Mouse (Mus musculus) megakaryocyte, adult 5-6 weeks (primary cell): ENCODE results near the gene Huwe1. TPM values are rescaled to one million over a fixed set of nuclear protein-coding genes. Genes with fewer than 3 reads are reported as not detected.

Source experiments
- ATAC-seq: 2 replicates; pipeline ENCODE4 v1.8.0; 2016; ENCODE audit warnings: mild to moderate bottlenecking, inconsistent platforms; ENCODE audit not compliant: poor library complexity, severe bottlenecking
- total RNA-seq, 2 experiments: library from RNA; stranded (forward) in 1 of 2; stranded (reverse) in 1 of 2; fragments of 153-499, 151-499 nt in 1 of 2; fragments of 221-1000, 200-1000 nt in 1 of 2; gene quantifications; 2 replicates each; pipeline versions ENCODE4 v1.2.3 to v1.2.4; 2015 to 2017

The Huwe1 gene
- total RNA-seq, 2 experiments from 2014 or later = 53.6 to 79.3 TPM

DNA sequence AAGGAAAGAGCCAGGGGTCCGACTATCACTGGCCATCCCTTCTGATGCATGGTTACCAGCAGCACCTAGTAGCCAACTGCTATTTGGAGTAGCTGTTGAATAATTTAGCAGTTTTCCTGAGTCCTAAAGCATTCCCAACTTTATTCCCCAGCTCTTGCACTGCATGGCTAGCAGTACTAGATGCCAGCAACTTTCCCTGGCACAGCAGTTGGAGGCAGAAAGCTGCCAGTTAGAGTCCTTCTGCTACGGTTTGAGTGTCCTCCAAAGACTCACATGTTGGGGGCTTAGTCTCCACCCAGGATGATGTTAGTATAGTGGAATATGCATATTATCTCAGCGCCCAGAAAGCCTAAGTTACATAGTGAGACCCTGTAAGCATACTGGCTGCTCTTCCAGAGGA, 147.2 kb downstream of the Huwe1 start:
- no peak for ATAC-seq

DNA sequence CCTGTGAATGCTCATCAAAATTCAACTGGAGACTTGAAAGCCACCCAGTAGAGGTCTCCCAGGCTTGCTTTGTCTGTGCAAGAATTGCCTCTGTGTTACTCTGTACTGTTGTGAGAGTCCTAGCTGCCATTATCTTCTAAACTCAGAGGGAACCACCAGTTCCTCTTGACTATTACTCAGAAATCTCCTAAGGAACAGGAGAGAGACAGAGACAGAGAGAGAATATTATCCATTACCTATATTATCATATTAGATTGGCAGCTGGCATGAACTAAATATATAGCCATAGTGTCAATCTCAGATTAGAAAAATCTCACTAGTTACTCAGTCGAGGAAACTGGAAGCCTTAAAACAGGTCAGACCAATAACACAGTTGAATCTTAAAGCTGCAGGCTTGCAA, 149.6 kb downstream of the Huwe1 start:
- ATAC-seq = no peak

DNA sequence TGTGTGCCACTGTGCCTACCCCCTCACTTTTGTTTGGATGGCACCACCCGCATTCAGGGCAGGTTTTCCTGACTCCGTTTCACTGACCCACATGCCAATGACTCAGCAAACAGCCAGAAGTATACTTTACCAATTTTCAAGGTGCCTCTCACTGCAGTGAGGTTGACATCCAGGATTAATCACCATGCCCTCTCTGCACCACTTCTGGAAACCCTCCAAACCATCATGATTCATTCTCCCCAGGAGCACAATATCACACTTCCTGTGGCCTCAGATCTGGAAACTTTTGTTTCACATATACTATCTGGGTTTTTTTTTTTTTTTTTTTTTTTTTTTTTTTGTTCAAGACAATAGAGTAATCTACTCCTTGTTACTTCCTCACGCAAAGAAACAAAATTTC, 150.6 kb downstream of the Huwe1 start:
- 0 out of 2 replicates have a peak, but pooled peaks have one; percentile 33 for ATAC-seq

Other genes starting within 250 kb of the Huwe1 start
- gene Hsd17b10, start 201.0 kb downstream of the Huwe1 start, total RNA-seq (2015) = 106 and 108 TPM in 2 replicates
- gene Hsd17b10, start 201.0 kb downstream of the Huwe1 start, total RNA-seq (2017) = 71.6 and 78.5 TPM in 2 replicates
- 0.21 and 3.3 TPM in 2 replicates for gene Ribc1, start 215.5 kb downstream of the Huwe1 start, total RNA-seq (2015)
- 1.7 and 2.3 TPM in 2 replicates for gene Ribc1, start 215.5 kb downstream of the Huwe1 start, total RNA-seq (2017)
- gene Smc1a, start 215.6 kb downstream of the Huwe1 start, total RNA-seq (2015) = 82.3 and 93.0 TPM in 2 replicates
- 237 and 247 TPM in 2 replicates for gene Smc1a, start 215.6 kb downstream of the Huwe1 start, total RNA-seq (2017)